Mouse (Mus musculus): Measurements from ENCODE around the gene Stx3. TPM values are rescaled to one million over a fixed set of nuclear protein-coding genes. Genes with fewer than 3 reads are reported as not detected.

Stx3 gene
- 5.2 and 5.9 TPM in 2 replicates for polyA plus RNA-seq (2015; fragmentation: Nextera tagmentation; extraction: Ambion mirVana)

GRCm38 (mm10) chr19:11819143-11819700, at the start of gene Stx3:
Gene Stx3 (minus strand): TSS chr19:11819403.

DNA sequence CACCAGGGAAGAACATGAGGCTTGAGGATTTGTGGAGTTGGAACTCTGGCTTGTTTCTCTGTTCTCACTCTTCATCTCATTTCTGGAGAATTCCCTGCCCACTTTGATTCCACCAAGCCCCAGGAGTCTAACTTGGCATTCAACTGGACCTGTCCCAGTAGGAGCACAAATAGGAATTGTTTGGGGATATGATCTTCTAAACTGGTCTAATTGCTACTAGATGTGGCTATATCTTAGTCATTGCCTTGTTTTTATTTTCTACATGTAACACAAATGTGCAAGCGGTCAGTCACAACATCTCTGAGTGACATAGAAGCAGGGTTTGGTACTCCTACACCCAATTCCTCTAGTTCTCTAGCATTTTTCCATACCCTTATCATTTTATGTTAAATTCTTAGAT, 41.8 kb upstream of the Stx3 start, which contains the start of gene Olfr1418:
Olfr1418 (minus strand) TSS at position 101 of the 400 bp plus-strand sequence.

DNA sequence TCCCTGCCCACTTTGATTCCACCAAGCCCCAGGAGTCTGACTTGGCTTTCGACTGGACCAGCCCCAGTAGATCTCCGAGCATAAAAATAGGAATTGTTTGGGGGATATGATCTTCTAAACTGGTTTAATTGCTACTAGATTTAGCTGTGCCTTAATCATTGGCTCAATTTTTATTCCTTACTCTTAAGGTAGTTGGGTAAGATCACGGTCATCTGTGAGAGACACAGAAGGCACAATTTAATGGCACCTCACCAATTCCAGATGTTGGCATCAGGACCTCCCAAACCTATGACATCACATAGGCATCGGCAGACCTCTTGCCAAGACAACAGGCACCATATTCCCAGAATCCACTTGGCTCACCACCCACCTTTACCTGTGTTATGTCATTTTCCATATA, 19.9 kb upstream of the Stx3 start, which contains the start of gene Olfr1417:
Olfr1417 (minus strand) TSS at position 101 of the 400 bp plus-strand sequence.

DNA sequence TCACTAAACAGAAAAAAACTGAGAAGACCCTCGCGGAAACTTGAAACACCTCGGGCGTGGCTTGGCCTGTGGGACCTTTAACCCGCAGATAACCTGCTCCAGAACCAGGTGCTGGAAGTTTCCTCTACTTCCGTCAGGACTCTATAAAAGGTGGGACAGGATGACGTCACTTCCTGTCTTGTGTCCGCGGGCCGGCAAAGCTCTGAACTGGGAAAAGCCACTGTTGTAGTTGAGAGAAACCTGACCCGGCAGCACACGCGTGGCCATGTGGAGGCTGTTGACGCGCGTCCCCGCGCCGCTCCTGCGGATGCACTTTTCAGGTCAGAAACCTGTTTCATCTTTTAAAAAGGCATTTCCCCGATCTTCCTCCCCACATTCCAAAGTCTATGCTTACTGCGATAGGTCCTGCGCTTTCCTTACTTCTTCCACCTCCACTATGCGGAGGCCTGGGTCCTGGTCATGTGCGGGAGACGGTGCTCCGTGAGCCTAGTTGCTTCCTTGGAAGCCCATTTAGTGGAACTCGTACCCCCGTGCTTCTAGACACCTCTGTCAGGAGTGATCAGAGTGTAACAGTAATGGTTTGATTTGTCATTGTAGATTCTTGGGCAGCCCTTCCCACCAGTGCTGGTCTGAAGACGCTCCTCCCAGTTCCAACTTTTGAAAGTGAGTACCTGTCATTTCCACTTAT, 48.9 kb downstream of the Stx3 start, which contains the start of gene Mrpl16:
Mrpl16 (plus strand) TSS at position 187 of the 688 bp plus-strand sequence.

DNA sequence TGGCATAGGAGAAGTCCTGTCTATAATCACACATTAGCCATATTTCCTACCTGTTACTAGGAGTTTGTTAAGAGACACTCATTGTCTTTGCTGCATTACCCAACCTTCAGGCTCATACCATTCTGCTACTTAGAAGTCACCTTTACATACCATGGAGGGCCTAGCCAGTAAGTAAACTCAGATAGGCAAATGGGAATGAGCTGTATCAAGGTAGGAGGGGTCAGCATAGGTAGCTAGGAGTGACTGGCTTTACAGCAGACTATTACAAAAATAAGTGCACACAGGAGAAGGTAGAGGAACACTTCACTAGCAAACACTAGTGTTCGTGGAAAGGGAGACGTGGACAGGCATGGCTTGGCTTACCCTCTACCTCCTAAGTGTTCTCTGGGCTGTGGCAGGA, 71.9 kb downstream of the Stx3 start, which contains the start of gene Gif:
Gif (plus strand) TSS at position 257 of the 400 bp plus-strand sequence.

Other genes with a start within 250 kb of the Stx3 start
- 7.3 and 9.4 TPM in 2 replicates for gene Ms4a6d, start 214.6 kb downstream of the Stx3 start, polyA plus RNA-seq (2015; fragmentation: Nextera tagmentation; extraction: Ambion mirVana)
- gene Ms4a2, start 195.7 kb downstream of the Stx3 start, polyA plus RNA-seq (2015; fragmentation: Nextera tagmentation; extraction: Ambion mirVana): 3.8 and 6.4 TPM in 2 replicates
- 55.4 and 73.6 TPM in 2 replicates for gene Ms4a3, start 178.6 kb downstream of the Stx3 start, polyA plus RNA-seq (2015; fragmentation: Nextera tagmentation; extraction: Ambion mirVana)
- 0.32 and 0.40 TPM in 2 replicates for gene Oosp2, start 158.8 kb downstream of the Stx3 start, polyA plus RNA-seq (2015; fragmentation: Nextera tagmentation; extraction: Ambion mirVana)
- 0.35 TPM in 1 of 2 replicates, not detected in the other for gene Oosp1, start 128.3 kb downstream of the Stx3 start, polyA plus RNA-seq (2015; fragmentation: Nextera tagmentation; extraction: Ambion mirVana)
- not detected in 2 replicates for gene Oosp3, start 122.3 kb downstream of the Stx3 start, polyA plus RNA-seq (2015; fragmentation: Nextera tagmentation; extraction: Ambion mirVana)
- 0.13 TPM in 1 of 2 replicates, not detected in the other for gene Gif, start 71.8 kb downstream of the Stx3 start, polyA plus RNA-seq (2015; fragmentation: Nextera tagmentation; extraction: Ambion mirVana)
- gene Mrpl16, start 49.0 kb downstream of the Stx3 start, polyA plus RNA-seq (2015; fragmentation: Nextera tagmentation; extraction: Ambion mirVana): 39.4 and 45.3 TPM in 2 replicates
- gene Olfr1417, start 19.8 kb upstream of the Stx3 start, polyA plus RNA-seq (2015; fragmentation: Nextera tagmentation; extraction: Ambion mirVana): not detected in 2 replicates
- gene Olfr1418, start 41.7 kb upstream of the Stx3 start, polyA plus RNA-seq (2015; fragmentation: Nextera tagmentation; extraction: Ambion mirVana): not detected in 2 replicates
- not detected in 2 replicates for gene Olfr1419, start 55.7 kb upstream of the Stx3 start, polyA plus RNA-seq (2015; fragmentation: Nextera tagmentation; extraction: Ambion mirVana)
- 0.11 TPM in 1 of 2 replicates, not detected in the other for gene Olfr1420, start 67.2 kb upstream of the Stx3 start, polyA plus RNA-seq (2015; fragmentation: Nextera tagmentation; extraction: Ambion mirVana)
- gene Patl1, start 93.0 kb upstream of the Stx3 start, polyA plus RNA-seq (2015; fragmentation: Nextera tagmentation; extraction: Ambion mirVana): 5.4 and 6.3 TPM in 2 replicates
- 4.3 and 4.9 TPM in 2 replicates for gene Osbp, start 146.5 kb upstream of the Stx3 start, polyA plus RNA-seq (2015; fragmentation: Nextera tagmentation; extraction: Ambion mirVana)
- not detected in 2 replicates for gene Olfr1423, start 221.9 kb upstream of the Stx3 start, polyA plus RNA-seq (2015; fragmentation: Nextera tagmentation; extraction: Ambion mirVana)
- gene Olfr1424, start 243.3 kb upstream of the Stx3 start, polyA plus RNA-seq (2015; fragmentation: Nextera tagmentation; extraction: Ambion mirVana): not detected in 2 replicates